Mouse (Mus musculus) heart, embryonic 15.5 days (tissue): Measurements from ENCODE around the gene Stxbp3. TPM values are rescaled to one million over a fixed set of nuclear protein-coding genes. Genes with fewer than 3 reads are reported as not detected.
"Not testable (repeated sequence)": the region's sequence is repeated elsewhere in the genome, so short reads cannot be mapped to it uniquely, and the experiment has no call there.

ENCODE experiments used
- ATAC-seq: fragments of 200-750 bp; cut with Nextera tagmentation; replicated peaks from 2 replicates; pipeline ENCODE4 v1.8.0; 2017; ENCODE audit warnings: low read depth, moderate TSS enrichment; ENCODE audit not compliant: insufficient number of reproducible peaks, insufficient read depth, low FRiP score
- H3K27ac ChIP-seq: fragments of 300-500 bp; sonication (generic); 2 replicates; pipeline ENCODE4 v1.5.1; 2015; ENCODE audit warnings: mild to moderate bottlenecking, inconsistent platforms
- H3K27me3 ChIP-seq: fragments of 300-500 bp; sonication (generic); 2 replicates; pipeline ENCODE4 v1.6.1; 2015; ENCODE audit warnings: inconsistent platforms
- H3K36me3 ChIP-seq: fragments of 300-500 bp; sonication (generic); 2 replicates; pipeline ENCODE4 v1.6.1; 2015; ENCODE audit warnings: mild to moderate bottlenecking, inconsistent platforms
- H3K4me1 ChIP-seq: fragments of 300-500 bp; sonication (generic); replicated peaks from 2 replicates; pipeline ENCODE4 v1.6.1; 2015; ENCODE audit warnings: inconsistent platforms
- H3K4me2 ChIP-seq: fragments of 300-500 bp; sonication (generic); 2 replicates; pipeline ENCODE4 v1.6.1; 2015; ENCODE audit warnings: inconsistent platforms, mild to moderate bottlenecking, moderate library complexity
- H3K4me3 ChIP-seq: fragments of 300-500 bp; sonication (generic); 2 replicates; pipeline ENCODE4 v1.5.1; 2015; ENCODE audit warnings: mild to moderate bottlenecking, inconsistent platforms
- H3K9ac ChIP-seq: fragments of 300-500 bp; sonication (generic); 2 replicates; pipeline ENCODE4 v1.6.1; 2015; ENCODE audit warnings: mild to moderate bottlenecking, inconsistent platforms
- H3K9me3 ChIP-seq: fragments of 300-500 bp; sonication (generic); replicated peaks from 2 replicates; pipeline ENCODE4 v1.6.1; 2016; ENCODE audit warnings: inconsistent platforms
- WGBS: fragments of 180-500 bp; shearing (Covaris S2); methylation state at CpG from one replicate; pipeline ENCODE4 v1.1.7; 2015; ENCODE audit warnings: mixed read lengths; 5-methylcytosine and 5-hydroxymethylcytosine counted together
- polyA plus RNA-seq: library from polyadenylated mRNA; unstranded; fragments of >200 nt; fragmentation: Nextera tagmentation; extraction: Ambion mirVana; gene quantifications from 2 replicates; pipeline ENCODE4 v1.2.1, GENCODE M21; 2015

Gene Stxbp3
- polyA plus RNA-seq, result 28.1 and 29.9 TPM in 2 replicates

DNA sequence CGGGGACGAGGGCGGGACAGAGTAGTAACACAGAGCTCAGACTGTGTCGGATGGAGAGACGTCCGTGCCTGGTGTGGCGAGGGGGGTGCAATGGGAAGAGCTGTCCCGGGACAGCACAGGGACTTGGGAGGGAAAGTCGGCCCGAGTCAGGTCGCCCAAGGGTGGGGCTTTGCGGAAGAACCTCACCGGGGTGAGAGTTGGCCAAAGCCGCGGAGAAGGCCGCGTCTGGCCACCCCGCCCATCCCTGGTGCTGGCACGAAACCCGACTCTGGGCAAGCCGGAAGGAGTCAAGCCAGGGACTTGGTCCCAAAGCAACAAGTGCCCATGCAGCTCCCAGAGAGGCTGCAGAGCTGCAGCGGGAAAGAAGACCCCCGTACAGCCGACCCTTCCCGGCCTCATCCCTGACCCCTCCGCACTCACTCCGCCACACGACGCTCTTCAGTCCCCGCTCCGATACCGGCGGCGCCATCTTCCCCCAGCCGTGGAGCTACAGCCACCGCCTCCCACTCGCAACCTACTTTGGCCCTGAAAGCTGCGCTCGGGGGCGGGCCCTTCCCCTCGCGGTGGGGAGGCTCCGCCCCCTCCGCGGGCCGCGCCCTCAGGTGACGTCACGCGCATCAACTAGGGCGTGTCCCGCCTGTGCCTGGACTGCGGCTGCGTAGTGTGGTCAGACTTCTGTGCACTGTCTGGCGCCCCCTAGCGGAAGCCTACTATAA lies at the start of gene Stxbp3:
Gene Stxbp3 (minus strand): TSS at position 527 of the 716 bp plus-strand sequence.
- Histone ChIP-seq H3K9me3 (no peaks in the 10 kb centered on the region), H3K4me2 (peak within 1 kb of the TSS; percentile 64), H3K4me3 (peak within 1 kb of the TSS; percentile 85), H3K9ac (peak within 1 kb of the TSS; percentile 83), H3K27ac (peak within 1 kb of the TSS; percentile 94), H3K36me3 (no peaks in the 10 kb centered on the region; the same call in 1 of the 2 replicates), H3K27me3 (no peaks in the 10 kb centered on the region), H3K4me1 (peaks cover 12% of the 10 kb centered on the region)
- peak; percentile 98 for ATAC-seq
- under 1% methylated on average over 56 of the region's 56 CpGs for WGBS

GRCm38 (mm10) chr3:108889908-108890307 lies 49.6 kb upstream of the Stxbp3 start, which contains the start of gene Fndc7:
Gene Fndc7 (minus strand): TSS chr3:108890008.
- H3K9me3 ChIP-seq, result no peaks in the 10 kb centered on the region
- no peak for ATAC-seq
- WGBS, result 92% methylated on average over 1 of the region's 1 CpGs
- H3K27ac ChIP-seq, result no peak within 1 kb of the TSS
- H3K9ac ChIP-seq, result no peak within 1 kb of the TSS
- no peaks in the 10 kb centered on the region for H3K27me3 ChIP-seq
- no peak within 1 kb of the TSS for H3K4me2 ChIP-seq
- H3K4me1 ChIP-seq, result peaks cover 16% of the 10 kb centered on the region
- H3K36me3 ChIP-seq, result no peaks in the 10 kb centered on the region
- no peak within 1 kb of the TSS for H3K4me3 ChIP-seq

- no peak overlapping the region for H3K27ac ChIP-seq
- WGBS, result 93% methylated on average over 3 of the region's 3 CpGs
- H3K9ac ChIP-seq, result no peak overlapping the region
- no peak overlapping the region for H3K4me2 ChIP-seq
- no peaks in the 10 kb centered on the region for H3K9me3 ChIP-seq
- no peak overlapping the region for H3K4me3 ChIP-seq
- no peaks in the 10 kb centered on the region for H3K27me3 ChIP-seq
- no peak for ATAC-seq
- H3K4me1 ChIP-seq, result peaks cover 23% of the 10 kb centered on the region
- no peaks in the 10 kb centered on the region for H3K36me3 ChIP-seq
These were observed 47.3 kb upstream of the Stxbp3 start for GRCm38 (mm10) chr3:108887618-108887975.

DNA sequence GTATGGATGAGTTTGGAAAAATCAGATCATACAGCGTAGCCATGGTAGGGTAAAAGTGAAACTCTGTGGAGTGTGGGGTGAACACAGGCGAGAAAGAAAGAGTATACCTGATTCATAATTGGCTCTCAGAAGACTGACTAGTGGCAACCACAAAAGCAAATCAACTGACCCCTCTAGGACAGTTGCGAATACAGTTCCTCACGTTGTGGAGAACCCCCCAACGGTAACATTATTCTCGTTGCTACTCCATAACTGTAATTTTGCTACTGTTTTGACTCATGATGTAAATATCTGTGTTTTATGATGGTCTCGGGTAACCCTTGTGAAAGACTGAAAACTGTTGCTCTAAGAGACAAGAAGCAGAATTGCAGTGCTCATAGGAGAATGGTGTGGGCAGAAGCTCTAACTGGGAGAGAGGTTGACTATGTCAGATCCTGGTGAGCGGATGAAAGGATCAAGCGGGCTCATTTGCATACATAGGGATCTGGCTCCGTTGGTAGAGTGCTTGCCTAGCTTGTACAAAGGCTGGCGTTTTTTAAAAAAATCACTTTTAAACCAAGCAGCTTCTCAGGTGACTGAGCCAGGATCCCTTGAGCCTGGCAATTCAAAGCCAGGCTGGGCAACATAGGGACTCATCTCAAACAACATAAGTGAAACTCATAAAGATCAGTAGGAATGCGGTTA lies 46.8 kb upstream of the Stxbp3 start:
- Histone ChIP-seq H3K9ac (no peak overlapping the region), H3K36me3 (no peaks in the 10 kb centered on the region), H3K27ac (peak overlapping the region; percentile 59; the same call in 1 of the 2 replicates), H3K4me1 (peaks cover 24% of the 10 kb centered on the region), H3K4me3 (no peak overlapping the region), H3K4me2 (no peak overlapping the region), H3K27me3 (no peaks in the 10 kb centered on the region), H3K9me3 (no peaks in the 10 kb centered on the region)
- no peak for ATAC-seq
- WGBS, result 70% methylated on average over 12 of the region's 12 CpGs

DNA sequence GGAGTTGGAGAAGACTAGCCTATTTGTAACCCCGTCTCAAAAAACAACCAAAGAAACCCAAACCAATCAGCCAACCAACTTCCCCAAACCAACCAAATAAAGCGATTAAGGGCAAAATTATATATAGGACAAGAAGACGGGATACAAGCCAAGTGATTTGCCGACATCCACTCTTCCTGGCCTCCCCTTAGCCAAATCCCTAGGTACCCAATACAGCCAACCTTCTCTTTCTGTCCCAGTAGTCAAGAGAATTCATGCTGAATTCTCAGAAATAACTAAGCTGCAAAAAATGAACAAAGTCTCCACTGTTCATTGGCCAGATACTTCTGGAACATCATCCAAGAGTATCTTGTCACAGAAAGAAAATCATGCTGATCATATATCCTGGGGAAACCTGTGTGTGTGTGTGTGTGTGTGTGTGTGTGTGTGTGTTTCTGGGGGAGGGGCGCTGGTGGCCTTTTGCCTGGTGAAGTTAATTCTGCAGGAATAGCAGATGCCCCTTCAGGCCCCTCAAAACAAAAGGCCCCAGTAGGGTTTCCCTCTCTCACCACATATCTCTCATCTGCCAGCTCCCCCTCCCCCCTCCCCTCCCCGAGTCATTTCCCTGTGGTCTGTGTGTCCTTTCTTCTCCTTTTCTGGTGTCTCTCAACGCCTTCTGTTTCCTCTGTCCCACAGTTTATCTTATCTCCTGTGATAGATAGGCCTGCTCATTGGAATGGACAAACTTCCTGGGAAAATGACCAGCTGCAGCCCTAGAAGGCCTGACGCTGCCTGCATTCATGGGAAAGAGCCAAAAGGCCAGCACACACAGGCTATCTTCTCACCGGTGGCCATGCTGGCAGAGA lies 45.6 kb upstream of the Stxbp3 start:
- Histone ChIP-seq H3K4me1 (peaks cover 33% of the 10 kb centered on the region), H3K9ac (no peak overlapping the region), H3K27ac (peak overlapping the region; percentile 59), H3K27me3 (no peaks in the 10 kb centered on the region), H3K9me3 (no peaks in the 10 kb centered on the region), H3K4me2 (0 out of 2 replicates have a peak overlapping the region, but pooled peaks have one; percentile 5), H3K4me3 (no peak overlapping the region), H3K36me3 (no peaks in the 10 kb centered on the region)
- peak; percentile 83 for ATAC-seq
- WGBS, result 31% methylated on average over 9 of the region's 9 CpGs

- Histone ChIP-seq H3K27me3 (no peaks in the 10 kb centered on the region), H3K36me3 (no peaks in the 10 kb centered on the region), H3K4me2 (no peak overlapping the region), H3K27ac (peak overlapping the region; percentile 59; the same call in 1 of the 2 replicates), H3K4me3 (no peak overlapping the region), H3K9ac (no peak overlapping the region), H3K9me3 (no peaks in the 10 kb centered on the region), H3K4me1 (peaks cover 42% of the 10 kb centered on the region)
- no peak for ATAC-seq
- 63% methylated on average over 8 of the region's 8 CpGs for WGBS
These were observed 44.5 kb upstream of the Stxbp3 start for GRCm38 (mm10) chr3:108884706-108885289.

DNA sequence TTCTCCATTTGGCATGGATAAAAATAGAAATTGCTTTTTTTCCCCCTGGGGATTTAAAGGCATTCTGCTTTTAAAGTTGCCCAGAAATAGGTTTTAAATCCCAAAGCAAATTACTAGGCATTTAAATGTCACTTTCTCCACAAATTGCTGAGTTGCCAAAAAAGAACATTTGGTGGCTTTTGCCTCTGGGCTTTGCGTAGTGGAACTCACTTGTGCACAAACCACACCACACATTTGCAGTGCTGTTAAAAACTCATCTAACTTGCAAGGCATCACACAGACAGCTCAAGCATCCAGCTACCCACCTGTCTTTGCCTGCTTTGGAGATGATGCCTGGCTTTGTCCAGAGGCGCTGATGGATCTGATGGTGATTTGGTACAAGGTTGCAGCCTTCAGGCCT lies 42.7 kb upstream of the Stxbp3 start:
- Histone ChIP-seq H3K27ac (no peak overlapping the region), H3K4me3 (no peak overlapping the region), H3K36me3 (no peaks in the 10 kb centered on the region), H3K4me2 (no peak overlapping the region), H3K27me3 (no peaks in the 10 kb centered on the region), H3K9ac (no peak overlapping the region), H3K9me3 (no peaks in the 10 kb centered on the region), H3K4me1 (peaks cover 54% of the 10 kb centered on the region)
- WGBS, result 77% methylated on average over 2 of the region's 2 CpGs
- no peak for ATAC-seq

DNA sequence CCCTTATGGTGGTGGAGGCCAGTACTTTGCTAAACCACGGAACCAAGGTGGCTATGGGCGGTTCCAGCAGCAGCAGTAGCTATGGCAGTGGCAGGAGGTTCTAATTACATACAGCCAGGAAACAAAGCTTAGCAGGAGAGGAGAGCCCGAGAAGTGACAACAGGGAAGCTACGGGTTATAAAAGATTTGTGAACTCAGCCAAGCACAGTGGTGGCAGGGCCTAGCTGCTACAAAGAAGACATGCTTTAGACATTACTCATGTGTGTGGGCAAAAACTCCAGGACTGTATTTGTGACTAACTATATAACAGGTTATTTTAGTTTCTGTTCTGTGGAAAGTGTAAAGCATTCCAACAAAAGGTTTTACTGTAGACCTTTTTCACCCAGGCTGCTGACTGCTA lies 41.5 kb upstream of the Stxbp3 start:
- ATAC-seq, H3K4me2 ChIP-seq, H3K4me3 ChIP-seq, H3K27me3 ChIP-seq, H3K36me3 ChIP-seq, H3K9me3 ChIP-seq, H3K9ac ChIP-seq: not testable (repeated sequence)
- peak overlapping the region; percentile 79 for H3K27ac ChIP-seq
- H3K4me1 ChIP-seq, result peaks cover 54% of the 10 kb centered on the region
- 42% methylated on average over 4 of the region's 4 CpGs for WGBS

DNA sequence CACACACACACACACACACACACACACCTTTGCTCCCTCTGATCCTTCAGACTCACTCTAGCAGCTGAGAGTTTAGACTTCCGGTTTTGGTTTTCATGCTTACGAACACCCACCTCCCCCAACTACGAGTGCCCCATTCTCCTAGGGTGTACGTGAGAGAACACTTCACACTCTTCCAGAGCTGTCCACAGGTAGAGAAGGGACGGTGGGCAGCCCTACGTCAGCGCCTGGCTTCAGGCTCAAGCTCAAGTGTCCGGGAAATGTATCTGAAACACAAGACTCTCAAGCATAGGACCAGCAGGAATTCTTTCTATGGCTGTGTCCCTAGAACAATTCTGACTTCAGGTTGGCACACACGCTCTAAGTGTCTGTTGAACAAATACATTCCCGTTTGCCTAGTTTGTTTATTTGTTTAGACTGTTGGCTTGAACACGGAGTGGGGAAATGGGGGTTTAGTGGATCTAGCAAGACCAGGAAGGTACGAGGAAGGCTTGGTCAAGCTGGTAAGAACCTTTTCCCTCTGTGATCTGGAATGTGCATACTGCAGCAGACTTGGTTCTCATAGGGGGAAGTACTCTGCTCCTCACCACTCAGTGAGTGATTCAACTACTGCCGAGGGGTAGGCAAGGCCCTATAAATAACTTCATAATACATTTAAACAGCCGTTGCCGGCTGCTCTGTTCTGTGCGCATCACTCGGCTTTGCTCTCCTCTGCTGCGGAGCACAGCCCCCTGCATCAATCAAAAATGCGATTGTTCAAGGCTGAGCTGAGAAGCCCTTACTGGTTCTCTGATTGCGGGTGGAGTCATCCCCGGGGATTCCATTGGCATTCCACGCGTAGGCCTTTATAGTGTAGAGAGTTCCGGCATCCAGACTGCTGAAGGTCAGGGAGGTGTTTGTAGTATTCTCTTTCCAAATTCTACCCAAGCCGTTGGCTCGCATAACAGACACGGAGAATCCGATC lies 40.5 kb upstream of the Stxbp3 start:
- Histone ChIP-seq H3K4me1 (peaks cover 44% of the 10 kb centered on the region), H3K4me2 (peak overlapping the region; percentile 46), H3K27ac (peak overlapping the region; percentile 79), H3K36me3 (no peaks in the 10 kb centered on the region), H3K9me3 (no peaks in the 10 kb centered on the region), H3K9ac (no peak overlapping the region), H3K27me3 (no peaks in the 10 kb centered on the region), H3K4me3 (peak overlapping the region; percentile 25; the same call in 1 of the 2 replicates)
- 32% methylated on average over 28 of the region's 28 CpGs for WGBS
- peak; percentile 68 for ATAC-seq

GRCm38 (mm10) chr3:108879836-108880435 lies 39.6 kb upstream of the Stxbp3 start:
- no peaks in the 10 kb centered on the region for H3K36me3 ChIP-seq

More at GRCm38 (mm10) chr3:108879836-108880435, 39.6 kb upstream of the Stxbp3 start:
- no peaks in the 10 kb centered on the region for H3K9me3 ChIP-seq
- H3K9ac ChIP-seq, result no peak overlapping the region
- no peaks in the 10 kb centered on the region for H3K27me3 ChIP-seq
- WGBS, result 55% methylated on average over 5 of the region's 5 CpGs
- no peak overlapping the region for H3K4me3 ChIP-seq
- no peak overlapping the region for H3K27ac ChIP-seq
- peaks cover 38% of the 10 kb centered on the region for H3K4me1 ChIP-seq
- no peak for ATAC-seq
- H3K4me2 ChIP-seq, result no peak overlapping the region
